Mouse (Mus musculus) heart, adult 2 months (tissue): ENCODE data around the gene Pmpcb.

ENCODE experiments used
- CTCF ChIP-seq: fragments of 200-600 bp; IDR thresholded peaks from 2 replicates; pipeline ENCODE4 v1.8.1; 2022; ENCODE audit warnings: antibody characterized with exemption, mild to moderate bottlenecking, moderate library complexity
- EP300 ChIP-seq: fragments of 200-500 bp; IDR thresholded peaks from 2 replicates; pipeline ENCODE4 v1.6.1; 2011; ENCODE audit warnings: low read depth, low read length, control low read depth; ENCODE audit not compliant: insufficient read depth

GRCm38 (mm10) chr5:21703708-21704107 lies 33.2 kb upstream of the Pmpcb start:
- TF ChIP-seq EP300 (no peak), CTCF (no peak)
